Mouse (Mus musculus): ENCODE data around the gene Mrpl2. TPM values are rescaled to one million over a fixed set of nuclear protein-coding genes. Genes with fewer than 3 reads are reported as not detected.

Mrpl2 gene
- polyA plus RNA-seq, 1 experiment from 2014 or later = 170 TPM

DNA sequence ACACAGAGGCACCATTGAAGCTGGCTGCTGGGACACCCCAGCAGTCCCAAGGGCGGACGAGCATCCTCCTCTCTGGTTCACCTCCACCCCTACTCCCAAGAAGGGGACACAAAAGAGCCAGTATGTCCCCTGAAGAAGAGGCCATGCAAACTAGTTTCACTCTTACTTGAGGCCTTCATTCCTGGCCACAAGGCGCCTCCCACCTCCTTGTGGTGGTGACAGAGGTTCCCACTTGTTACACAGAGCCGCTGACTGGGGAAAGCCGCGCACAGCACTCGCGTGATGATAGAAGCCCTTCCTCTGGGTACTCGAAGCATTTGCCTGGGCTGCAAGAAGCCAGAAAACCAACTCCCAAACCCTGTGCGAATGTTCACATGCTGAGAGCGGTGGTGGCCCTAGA, 23.8 kb upstream of the Mrpl2 start:
- Histone ChIP-seq H3K27me3 (replicated peaks; ENCODE audit: control insufficient read depth, insufficient read depth, low read length) (no peaks in the 10 kb centered on the region), H3K27ac (ENCODE audit: low read length) (no peak overlapping the region), H3K36me3 (ENCODE audit: control insufficient read depth, insufficient read depth, low read length) (no peaks in the 10 kb centered on the region), H3K4me3 (ENCODE audit: low read length) (no peak overlapping the region), H3K9ac (ENCODE audit: low read depth, low read length) (0 out of 2 replicates have a peak overlapping the region, but pooled peaks have one; percentile 22), H3K4me1 (ENCODE audit: control insufficient read depth, insufficient read depth, low read length) (peaks cover 82% of the 10 kb centered on the region), H3K9me3 (ENCODE audit: control insufficient read depth, low read length) (no peaks in the 10 kb centered on the region), H3K4me2 (ENCODE audit: low read depth, low read length) (no peak overlapping the region)
- 70% methylated on average over 11 of the region's 11 CpGs for WGBS
- ATAC-seq = no peak

GRCm38 (mm10) chr17:46623819-46624557, 22.0 kb upstream of the Mrpl2 start:
- 26% methylated on average over 10 of the region's 10 CpGs for WGBS
- Histone ChIP-seq H3K4me1 (ENCODE audit: control insufficient read depth, insufficient read depth, low read length) (peaks cover 65% of the 10 kb centered on the region), H3K27ac (ENCODE audit: low read length) (peak overlapping the region; percentile 40), H3K4me2 (ENCODE audit: low read depth, low read length) (peak overlapping the region; percentile 14), H3K36me3 (ENCODE audit: control insufficient read depth, insufficient read depth, low read length) (no peaks in the 10 kb centered on the region), H3K9me3 (ENCODE audit: control insufficient read depth, low read length) (no peaks in the 10 kb centered on the region), H3K9ac (ENCODE audit: low read depth, low read length) (peak overlapping the region; percentile 21; the same call in 1 of the 2 replicates), H3K27me3 (replicated peaks; ENCODE audit: control insufficient read depth, insufficient read depth, low read length) (no peaks in the 10 kb centered on the region), H3K4me3 (ENCODE audit: low read length) (no peak overlapping the region)
- no peak for ATAC-seq

DNA sequence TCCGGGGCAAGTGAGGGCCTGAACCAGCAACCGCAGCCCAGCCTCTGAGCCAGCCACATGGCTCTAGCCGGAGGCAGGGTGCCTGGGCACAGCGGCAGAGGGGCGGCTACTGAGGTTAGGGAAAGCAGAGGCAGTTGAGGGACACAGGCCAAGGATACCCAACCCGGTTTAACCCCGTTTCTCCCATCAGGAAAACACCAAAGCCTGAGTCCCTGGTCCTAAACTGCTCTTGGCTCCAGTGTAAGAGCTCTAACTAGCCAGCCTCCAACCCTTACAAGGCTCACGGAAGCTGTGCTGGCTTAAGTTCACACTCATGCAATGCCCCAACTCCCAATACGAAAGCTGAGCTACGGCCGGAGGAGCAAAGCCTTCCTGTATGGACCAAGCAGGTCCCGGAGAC, 21.4 kb upstream of the Mrpl2 start:
- WGBS = 63% methylated on average over 12 of the region's 12 CpGs
- ATAC-seq = no peak
- Histone ChIP-seq H3K36me3 (ENCODE audit: control insufficient read depth, insufficient read depth, low read length) (no peaks in the 10 kb centered on the region), H3K4me2 (ENCODE audit: low read depth, low read length) (peak overlapping the region; percentile 14; the same call in 1 of the 2 replicates), H3K4me1 (ENCODE audit: control insufficient read depth, insufficient read depth, low read length) (peaks cover 60% of the 10 kb centered on the region), H3K27me3 (replicated peaks; ENCODE audit: control insufficient read depth, insufficient read depth, low read length) (no peaks in the 10 kb centered on the region), H3K4me3 (ENCODE audit: low read length) (no peak overlapping the region), H3K9ac (ENCODE audit: low read depth, low read length) (peak overlapping the region; percentile 21; the same call in 1 of the 2 replicates), H3K27ac (ENCODE audit: low read length) (no peak overlapping the region), H3K9me3 (ENCODE audit: control insufficient read depth, low read length) (no peaks in the 10 kb centered on the region)

GRCm38 (mm10) chr17:46627409-46627808, 18.6 kb upstream of the Mrpl2 start:
- Histone ChIP-seq H3K27ac (ENCODE audit: low read length) (no peak overlapping the region), H3K4me2 (ENCODE audit: low read depth, low read length) (peak overlapping the region; percentile 76), H3K4me3 (ENCODE audit: low read length) (peak overlapping the region; percentile 91), H3K9ac (ENCODE audit: low read depth, low read length) (peak overlapping the region; percentile 98), H3K36me3 (ENCODE audit: control insufficient read depth, insufficient read depth, low read length) (no peaks in the 10 kb centered on the region), H3K27me3 (replicated peaks; ENCODE audit: control insufficient read depth, insufficient read depth, low read length) (no peaks in the 10 kb centered on the region), H3K9me3 (ENCODE audit: control insufficient read depth, low read length) (no peaks in the 10 kb centered on the region), H3K4me1 (ENCODE audit: control insufficient read depth, insufficient read depth, low read length) (peaks cover 50% of the 10 kb centered on the region)
- WGBS = 37% methylated on average over 6 of the region's 6 CpGs
- ATAC-seq = no peak

DNA sequence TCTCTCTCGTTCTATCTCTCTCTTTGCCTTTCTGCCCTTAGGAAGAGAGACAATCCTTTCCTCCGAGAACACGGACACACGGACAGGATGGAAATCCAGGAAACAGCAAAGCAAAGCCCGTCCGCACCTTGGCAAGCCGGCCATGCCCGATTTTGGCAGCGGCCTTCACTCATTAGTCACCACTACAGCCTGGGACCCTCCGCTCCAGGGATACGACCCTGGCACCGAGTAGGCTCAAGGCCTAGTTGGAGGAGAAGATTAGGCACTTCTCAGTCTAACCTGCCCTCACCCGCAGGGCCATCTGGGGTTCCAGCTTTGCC, 17.6 kb upstream of the Mrpl2 start:
- Histone ChIP-seq H3K4me2 (ENCODE audit: low read depth, low read length) (peak overlapping the region; percentile 76), H3K36me3 (ENCODE audit: control insufficient read depth, insufficient read depth, low read length) (peaks cover 4% of the 10 kb centered on the region; the same call in 1 of the 2 replicates), H3K27ac (ENCODE audit: low read length) (peak overlapping the region; percentile 96), H3K9ac (ENCODE audit: low read depth, low read length) (peak overlapping the region; percentile 98), H3K4me1 (ENCODE audit: control insufficient read depth, insufficient read depth, low read length) (peaks cover 43% of the 10 kb centered on the region), H3K9me3 (ENCODE audit: control insufficient read depth, low read length) (no peaks in the 10 kb centered on the region), H3K27me3 (replicated peaks; ENCODE audit: control insufficient read depth, insufficient read depth, low read length) (no peaks in the 10 kb centered on the region), H3K4me3 (ENCODE audit: low read length) (peak overlapping the region; percentile 91)
- under 1% methylated on average over 13 of the region's 13 CpGs for WGBS
- peak; percentile 13 for ATAC-seq

DNA sequence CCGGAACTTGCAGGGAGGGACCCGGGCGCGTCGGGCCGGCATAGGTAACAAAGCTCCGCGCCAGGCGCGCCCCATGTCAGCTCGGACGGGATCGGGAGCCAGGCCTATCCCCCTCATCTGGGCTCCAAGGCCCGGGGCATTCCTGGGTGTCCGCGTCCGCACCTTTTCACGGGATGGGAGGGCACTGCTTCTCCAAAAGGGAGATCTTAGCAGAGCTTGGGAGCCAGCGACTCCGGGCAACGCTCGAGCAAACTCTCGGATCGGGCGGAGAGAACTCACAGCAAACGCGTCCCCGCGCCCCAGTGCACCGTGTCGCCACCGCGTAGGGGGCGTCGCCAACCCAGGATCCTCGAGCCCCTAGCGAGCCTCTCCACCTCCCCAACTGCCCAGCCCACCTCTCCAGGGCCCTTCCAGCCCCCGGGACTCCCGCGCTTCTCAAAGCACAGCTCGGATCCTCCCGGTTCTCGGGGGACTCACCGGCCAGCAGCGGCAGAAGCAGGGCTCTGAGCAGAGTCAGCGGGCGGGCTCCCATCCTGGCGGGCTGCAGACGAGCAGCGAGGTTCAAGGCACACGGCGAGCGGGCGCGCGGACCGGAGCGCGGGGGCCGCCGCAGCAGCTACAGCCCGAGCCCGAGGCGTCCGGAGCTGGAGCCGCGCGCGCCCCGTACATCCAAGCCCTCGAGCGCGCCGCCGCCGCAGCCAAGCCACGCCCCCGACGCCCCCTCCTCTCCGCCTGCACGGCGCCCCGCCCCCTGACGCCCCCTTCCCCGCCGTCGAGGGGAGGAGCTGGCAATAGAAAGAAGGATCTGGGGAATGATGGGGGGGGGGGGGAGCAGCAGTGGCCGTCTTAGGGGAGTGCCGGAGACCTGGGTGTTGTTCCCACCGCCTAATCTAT, 17.0 kb upstream of the Mrpl2 start, which contains the start of gene Ptk7:
Gene Ptk7 (minus strand): TSS at position 714 of the 894 bp plus-strand sequence.
- Histone ChIP-seq H3K36me3 (ENCODE audit: control insufficient read depth, insufficient read depth, low read length) (peaks cover 5% of the 10 kb centered on the region; the same call in 1 of the 2 replicates), H3K27me3 (replicated peaks; ENCODE audit: control insufficient read depth, insufficient read depth, low read length) (no peaks in the 10 kb centered on the region), H3K4me1 (ENCODE audit: control insufficient read depth, insufficient read depth, low read length) (peaks cover 37% of the 10 kb centered on the region), H3K9ac (ENCODE audit: low read depth, low read length) (peak within 1 kb of the TSS; percentile 98), H3K9me3 (ENCODE audit: control insufficient read depth, low read length) (no peaks in the 10 kb centered on the region), H3K27ac (ENCODE audit: low read length) (peak within 1 kb of the TSS; percentile 96), H3K4me3 (ENCODE audit: low read length) (peak within 1 kb of the TSS; percentile 91), H3K4me2 (ENCODE audit: low read depth, low read length) (peak within 1 kb of the TSS; percentile 76)
- peak; percentile 67 for ATAC-seq
- WGBS = under 1% methylated on average over 70 of the region's 90 CpGs

DNA sequence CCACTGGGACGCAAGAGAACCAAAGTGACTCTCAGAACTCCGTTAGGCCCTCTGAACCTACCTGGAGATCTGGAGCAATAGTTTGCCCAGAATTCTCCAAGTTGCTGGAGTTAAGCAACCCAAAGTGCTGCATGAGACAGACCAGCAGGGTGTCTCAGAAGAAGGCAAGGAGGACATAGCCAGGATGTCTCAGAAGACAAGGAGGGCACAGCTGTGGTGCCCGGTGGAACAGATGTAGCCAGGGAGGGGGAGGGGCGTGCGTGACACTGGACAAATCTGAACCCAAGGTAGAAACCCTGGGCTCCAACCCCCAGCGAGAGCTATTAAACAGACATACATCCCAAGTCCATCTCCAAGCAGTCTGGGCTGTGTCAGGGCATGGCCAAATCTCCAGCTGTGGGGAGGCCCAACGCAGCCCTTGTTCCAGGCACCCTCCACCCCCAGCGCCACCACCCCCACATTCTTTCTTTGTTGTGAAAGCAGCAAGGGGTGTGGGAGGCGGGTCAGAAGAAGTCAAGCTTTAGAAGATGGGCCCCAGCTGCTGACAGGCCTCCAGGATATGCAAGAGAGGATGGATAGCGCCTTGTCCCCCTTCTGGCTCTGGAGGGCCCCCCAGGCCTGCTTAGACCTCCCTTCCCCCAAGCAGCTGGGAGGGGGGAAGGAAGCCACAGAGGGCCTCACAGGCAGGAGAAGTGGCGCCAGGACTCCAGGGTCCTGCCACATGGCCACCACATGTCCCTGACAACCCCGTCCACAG, 16.2 kb upstream of the Mrpl2 start:
- Histone ChIP-seq H3K4me3 (ENCODE audit: low read length) (peak overlapping the region; percentile 91), H3K9me3 (ENCODE audit: control insufficient read depth, low read length) (no peaks in the 10 kb centered on the region), H3K27me3 (replicated peaks; ENCODE audit: control insufficient read depth, insufficient read depth, low read length) (no peaks in the 10 kb centered on the region), H3K4me2 (ENCODE audit: low read depth, low read length) (peak overlapping the region; percentile 76), H3K9ac (ENCODE audit: low read depth, low read length) (peak overlapping the region; percentile 98), H3K27ac (ENCODE audit: low read length) (peak overlapping the region; percentile 96), H3K36me3 (ENCODE audit: control insufficient read depth, insufficient read depth, low read length) (peaks cover 5% of the 10 kb centered on the region; the same call in 1 of the 2 replicates), H3K4me1 (ENCODE audit: control insufficient read depth, insufficient read depth, low read length) (peaks cover 29% of the 10 kb centered on the region)
- peak; percentile 77 for ATAC-seq
- 12% methylated on average over 12 of the region's 12 CpGs for WGBS

- peak; percentile 43 for ATAC-seq
- whole genome bisulfite sequencing = 20% methylated on average over 15 of the region's 15 CpGs
- H3K27me3 ChIP-seq (replicated peaks; ENCODE audit: control insufficient read depth, insufficient read depth, low read length) = no peaks in the 10 kb centered on the region
- H3K36me3 ChIP-seq (ENCODE audit: control insufficient read depth, insufficient read depth, low read length) = peaks cover 21% of the 10 kb centered on the region
- H3K4me2 ChIP-seq (ENCODE audit: low read depth, low read length) = no peak overlapping the region
- no peak overlapping the region for H3K9ac ChIP-seq (ENCODE audit: low read depth, low read length)
- H3K9me3 ChIP-seq (ENCODE audit: control insufficient read depth, low read length) = no peaks in the 10 kb centered on the region
- no peak overlapping the region for H3K4me3 ChIP-seq (ENCODE audit: low read length)
- H3K4me1 ChIP-seq (ENCODE audit: control insufficient read depth, insufficient read depth, low read length) = peaks cover 2% of the 10 kb centered on the region; the same call in 1 of the 2 replicates
- H3K27ac ChIP-seq (ENCODE audit: low read length) = no peak overlapping the region
Measured at GRCm38 (mm10) chr17:46636831-46637523, 9.1 kb upstream of the Mrpl2 start.
